Mouse (Mus musculus): ENCODE data around the gene Mms22l. TPM values are rescaled to one million over a fixed set of nuclear protein-coding genes. Genes with fewer than 3 reads are reported as not detected.

The Mms22l gene
- polyA plus RNA-seq, 1 experiment from 2014 or later: 2.7 TPM

- peak; percentile 51 for TF ChIP-seq CTCF (IDR thresholded peaks at IDR 0.05)
- no peak for TF ChIP-seq EP300 (IDR thresholded peaks at IDR 0.05)
- WGBS: 69% methylated on average over 5 of the region's 5 CpGs
These were observed 48.5 kb downstream of the Mms22l start for GRCm38 (mm10) chr4:24544677-24545151.

GRCm38 (mm10) chr4:24556116-24556820 lies 60.0 kb downstream of the Mms22l start:
- no peaks in the 10 kb centered on the region for H3K36me3 ChIP-seq (ENCODE audit: insufficient read depth, low read length)
- WGBS: 47% methylated on average over 6 of the region's 6 CpGs
- no peaks in the 10 kb centered on the region for H3K9me3 ChIP-seq (ENCODE audit: low read length)
- ATAC-seq: no peak
- DNase-seq (ENCODE audit: low spot score): no peak
- TF ChIP-seq CTCF (IDR thresholded peaks at IDR 0.05) (no peak), EP300 (IDR thresholded peaks at IDR 0.05) (no peak)
- H3K27me3 ChIP-seq (replicated peaks; ENCODE audit: insufficient read depth, low read length): no peaks in the 10 kb centered on the region
- H3K9ac ChIP-seq (replicated peaks; ENCODE audit: low read depth): no peak overlapping the region
- no peak overlapping the region for H3K27ac ChIP-seq (ENCODE audit: low read length)
- H3K4me3 ChIP-seq (ENCODE audit: low read depth, low read length): no peak overlapping the region
- no peaks in the 10 kb centered on the region for H3K4me1 ChIP-seq (ENCODE audit: insufficient read depth, low read depth, low read length)
- no peak overlapping the region for H3K4me2 ChIP-seq (replicated peaks; ENCODE audit: low read depth, low read length)

More at GRCm38 (mm10) chr4:24544677-24545151, 48.5 kb downstream of the Mms22l start:
- no peaks in the 10 kb centered on the region for H3K36me3 ChIP-seq (ENCODE audit: insufficient read depth, low read length)
- H3K4me1 ChIP-seq (ENCODE audit: insufficient read depth, low read depth, low read length): no peaks in the 10 kb centered on the region
- H3K27me3 ChIP-seq (replicated peaks; ENCODE audit: insufficient read depth, low read length): no peaks in the 10 kb centered on the region
- no peaks in the 10 kb centered on the region for H3K9me3 ChIP-seq (ENCODE audit: low read length)
- no peak overlapping the region for H3K4me2 ChIP-seq (replicated peaks; ENCODE audit: low read depth, low read length)
- H3K4me3 ChIP-seq (ENCODE audit: low read depth, low read length): no peak overlapping the region
- no peak overlapping the region for H3K27ac ChIP-seq (ENCODE audit: low read length)
- no peak overlapping the region for H3K9ac ChIP-seq (replicated peaks; ENCODE audit: low read depth)
- ATAC-seq: no peak
- DNase-seq (ENCODE audit: low spot score): no peak

DNA sequence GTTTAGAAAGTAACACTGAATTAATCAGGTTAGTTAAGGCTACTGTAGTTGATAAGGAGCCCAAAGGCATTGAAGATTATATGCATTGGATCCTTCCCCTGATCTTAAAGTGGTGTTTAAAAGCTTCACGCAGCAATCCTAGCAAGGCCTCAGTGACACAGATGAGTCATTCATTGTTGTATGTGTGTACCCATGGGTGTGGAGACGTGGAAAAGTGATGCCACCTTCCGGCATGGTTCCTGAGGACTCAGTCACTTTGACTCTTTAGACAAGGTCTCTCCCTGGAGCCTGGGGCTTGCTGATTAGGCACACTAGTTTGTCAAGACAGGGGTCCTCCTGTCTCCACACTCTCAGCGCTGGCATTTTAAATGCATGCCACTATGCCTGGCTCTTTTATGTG lies 60.9 kb downstream of the Mms22l start:
- DNase-seq (ENCODE audit: low spot score): no peak
- Histone ChIP-seq H3K36me3 (ENCODE audit: insufficient read depth, low read length) (no peaks in the 10 kb centered on the region), H3K27me3 (replicated peaks; ENCODE audit: insufficient read depth, low read length) (no peaks in the 10 kb centered on the region), H3K4me2 (replicated peaks; ENCODE audit: low read depth, low read length) (no peak overlapping the region), H3K9me3 (ENCODE audit: low read length) (no peaks in the 10 kb centered on the region), H3K4me3 (ENCODE audit: low read depth, low read length) (no peak overlapping the region), H3K9ac (replicated peaks; ENCODE audit: low read depth) (no peak overlapping the region), H3K4me1 (ENCODE audit: insufficient read depth, low read depth, low read length) (no peaks in the 10 kb centered on the region), H3K27ac (ENCODE audit: low read length) (no peak overlapping the region)
- 59% methylated on average over 4 of the region's 4 CpGs for WGBS
- no peak for ATAC-seq
- no peak for TF ChIP-seq CTCF (IDR thresholded peaks at IDR 0.05)
- TF ChIP-seq EP300 (IDR thresholded peaks at IDR 0.05): no peak

DNA sequence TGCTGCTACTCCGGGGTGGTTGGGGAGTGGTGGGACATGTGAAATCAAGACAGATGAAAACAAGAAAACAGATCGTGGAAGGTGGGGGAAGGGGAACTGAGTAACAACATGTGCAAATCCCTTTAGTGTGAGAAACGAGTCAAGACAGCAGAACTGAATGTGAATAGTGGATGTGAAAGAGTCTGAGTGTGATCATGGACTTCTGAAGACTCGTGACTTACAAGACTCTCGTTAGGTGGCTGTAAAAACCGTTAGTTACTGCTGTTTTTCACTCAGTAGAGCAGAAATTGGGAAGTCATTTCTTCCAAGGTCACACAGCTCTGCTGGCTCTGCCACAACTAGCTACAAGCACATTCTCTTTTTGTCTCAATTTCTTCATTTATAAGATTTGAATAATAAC lies 71.8 kb downstream of the Mms22l start:
- H3K9me3 ChIP-seq (ENCODE audit: low read length): no peaks in the 10 kb centered on the region
- H3K36me3 ChIP-seq (ENCODE audit: insufficient read depth, low read length): no peaks in the 10 kb centered on the region
- DNase-seq (ENCODE audit: low spot score) (no peak), ATAC-seq (no peak)
- H3K4me3 ChIP-seq (ENCODE audit: low read depth, low read length): no peak overlapping the region
- H3K27ac ChIP-seq (ENCODE audit: low read length): no peak overlapping the region
- no peak overlapping the region for H3K4me2 ChIP-seq (replicated peaks; ENCODE audit: low read depth, low read length)
- TF ChIP-seq EP300 (IDR thresholded peaks at IDR 0.05) (no peak), CTCF (IDR thresholded peaks at IDR 0.05) (no peak)
- no peaks in the 10 kb centered on the region for H3K4me1 ChIP-seq (ENCODE audit: insufficient read depth, low read depth, low read length)
- WGBS: 77% methylated on average over 6 of the region's 6 CpGs
- no peaks in the 10 kb centered on the region for H3K27me3 ChIP-seq (replicated peaks; ENCODE audit: insufficient read depth, low read length)
- no peak overlapping the region for H3K9ac ChIP-seq (replicated peaks; ENCODE audit: low read depth)

DNA sequence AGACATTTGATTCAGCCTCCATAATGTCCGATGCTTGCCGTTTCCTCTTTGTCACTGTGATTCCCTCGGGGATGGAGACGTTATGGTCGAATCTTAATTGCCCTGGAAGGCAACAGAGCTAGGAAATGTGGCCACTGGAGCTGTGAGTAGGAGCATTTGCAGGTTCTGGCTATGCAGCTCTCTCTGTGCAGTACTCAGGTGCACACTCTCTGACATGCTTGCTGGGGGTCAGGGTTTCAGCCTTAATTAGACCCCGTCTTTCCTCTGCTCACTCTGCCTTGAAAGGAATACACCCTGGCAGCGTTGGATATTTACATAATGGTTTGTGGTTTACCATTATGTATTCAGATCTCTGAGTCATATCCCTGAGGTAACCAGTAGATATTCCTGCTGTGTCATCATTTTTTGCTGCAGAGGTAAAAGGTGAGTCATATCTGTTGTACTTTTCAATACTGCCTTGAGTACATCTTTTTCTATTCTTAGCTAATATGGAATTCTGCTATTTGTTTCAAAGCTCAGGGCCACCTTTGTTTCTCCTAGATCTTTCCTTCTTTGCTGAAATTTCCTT lies 72.8 kb downstream of the Mms22l start:
- Histone ChIP-seq H3K4me2 (replicated peaks; ENCODE audit: low read depth, low read length) (no peak overlapping the region), H3K27me3 (replicated peaks; ENCODE audit: insufficient read depth, low read length) (no peaks in the 10 kb centered on the region), H3K9me3 (ENCODE audit: low read length) (no peaks in the 10 kb centered on the region), H3K9ac (replicated peaks; ENCODE audit: low read depth) (no peak overlapping the region), H3K4me1 (ENCODE audit: insufficient read depth, low read depth, low read length) (no peaks in the 10 kb centered on the region), H3K27ac (ENCODE audit: low read length) (no peak overlapping the region), H3K4me3 (ENCODE audit: low read depth, low read length) (no peak overlapping the region), H3K36me3 (ENCODE audit: insufficient read depth, low read length) (no peaks in the 10 kb centered on the region)
- no peak for DNase-seq (ENCODE audit: low spot score)
- 85% methylated on average over 7 of the region's 7 CpGs for WGBS
- TF ChIP-seq EP300 (IDR thresholded peaks at IDR 0.05) (no peak), CTCF (IDR thresholded peaks at IDR 0.05) (no peak)
- no peak for ATAC-seq

DNA sequence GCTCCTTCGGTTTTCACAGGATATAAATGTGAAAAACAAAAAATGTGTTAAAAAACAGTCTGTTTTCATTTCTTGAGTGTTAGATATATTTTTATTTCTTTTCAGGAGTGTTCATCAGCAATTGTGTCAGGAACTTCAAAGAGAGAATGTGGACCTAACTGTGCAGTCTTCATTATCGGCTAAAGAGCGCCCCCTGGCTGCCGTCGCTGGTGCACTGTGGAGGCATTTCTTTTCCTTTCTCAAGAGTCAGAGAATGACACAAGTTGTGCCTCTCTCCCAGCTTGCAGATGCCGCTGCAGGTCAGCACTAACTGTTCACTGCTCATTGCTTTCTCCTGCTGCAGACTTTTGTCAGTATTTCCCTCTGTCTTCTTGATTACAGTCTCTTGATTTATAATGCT lies 78.0 kb downstream of the Mms22l start:
- Histone ChIP-seq H3K4me1 (ENCODE audit: insufficient read depth, low read depth, low read length) (no peaks in the 10 kb centered on the region), H3K36me3 (ENCODE audit: insufficient read depth, low read length) (no peaks in the 10 kb centered on the region), H3K9ac (replicated peaks; ENCODE audit: low read depth) (no peak overlapping the region), H3K9me3 (ENCODE audit: low read length) (no peaks in the 10 kb centered on the region), H3K4me3 (ENCODE audit: low read depth, low read length) (no peak overlapping the region), H3K27ac (ENCODE audit: low read length) (no peak overlapping the region), H3K4me2 (replicated peaks; ENCODE audit: low read depth, low read length) (no peak overlapping the region), H3K27me3 (replicated peaks; ENCODE audit: insufficient read depth, low read length) (no peaks in the 10 kb centered on the region)
- TF ChIP-seq EP300 (IDR thresholded peaks at IDR 0.05): no peak
- TF ChIP-seq CTCF (IDR thresholded peaks at IDR 0.05): peak; percentile 89
- DNase-seq (ENCODE audit: low spot score): peak; percentile 61
- peak; percentile 55; the same call in 1 of the 2 replicates for ATAC-seq
- WGBS: 17% methylated on average over 6 of the region's 6 CpGs

All from lung, postnatal 0 days (tissue).